Mouse (Mus musculus) kidney, embryonic 15.5 days (tissue): ENCODE data around the gene Cxadr. TPM values are rescaled to one million over a fixed set of nuclear protein-coding genes. Genes with fewer than 3 reads are reported as not detected.

Source experiments
- ATAC-seq: fragments of 200-750 bp; cut with Nextera tagmentation; replicated peaks from 2 replicates; pipeline ENCODE4 v1.8.0; 2017; ENCODE audit warnings: moderate TSS enrichment; ENCODE audit not compliant: low FRiP score
- H3K27ac ChIP-seq: fragments of 300-500 bp; sonication (generic); 2 replicates; pipeline ENCODE4 v1.5.1; 2015; ENCODE audit warnings: mild to moderate bottlenecking, inconsistent platforms
- H3K27me3 ChIP-seq: fragments of 300-500 bp; sonication (generic); 2 replicates; pipeline ENCODE4 v1.6.1; 2015; ENCODE audit warnings: inconsistent platforms
- H3K36me3 ChIP-seq: fragments of 300-500 bp; sonication (generic); 2 replicates; pipeline ENCODE4 v1.6.1; 2015; ENCODE audit warnings: inconsistent platforms
- H3K4me1 ChIP-seq: fragments of 300-500 bp; sonication (generic); 2 replicates; pipeline ENCODE4 v1.6.1; 2015; ENCODE audit warnings: inconsistent platforms
- H3K4me2 ChIP-seq: fragments of 300-500 bp; sonication (generic); 2 replicates; pipeline ENCODE4 v1.6.1; 2015; ENCODE audit warnings: moderate library complexity, mild to moderate bottlenecking, inconsistent platforms
- H3K4me3 ChIP-seq: fragments of 300-500 bp; sonication (generic); replicated peaks from 2 replicates; pipeline ENCODE4 v1.5.1; 2015; ENCODE audit warnings: mild to moderate bottlenecking, inconsistent platforms
- H3K9ac ChIP-seq: fragments of 300-500 bp; sonication (generic); 2 replicates; pipeline ENCODE4 v1.6.1; 2015; ENCODE audit warnings: mild to moderate bottlenecking, inconsistent platforms
- H3K9me3 ChIP-seq: fragments of 300-500 bp; sonication (generic); replicated peaks from 2 replicates; pipeline ENCODE4 v1.6.1; 2016; ENCODE audit warnings: inconsistent platforms
- WGBS: fragments of 180-500 bp; shearing (Covaris S2); methylation state at CpG from one replicate; pipeline ENCODE4 v1.1.7; 2015; ENCODE audit warnings: mixed read lengths; 5-methylcytosine and 5-hydroxymethylcytosine counted together
- polyA plus RNA-seq: library from polyadenylated mRNA; unstranded; fragments of >200 nt; fragmentation: Nextera tagmentation; extraction: Ambion mirVana; gene quantifications from 2 replicates; pipeline ENCODE4 v1.2.1, GENCODE M21; 2015

Cxadr gene
- polyA plus RNA-seq, 1 experiment from 2014 or later, result 32.0 TPM

DNA sequence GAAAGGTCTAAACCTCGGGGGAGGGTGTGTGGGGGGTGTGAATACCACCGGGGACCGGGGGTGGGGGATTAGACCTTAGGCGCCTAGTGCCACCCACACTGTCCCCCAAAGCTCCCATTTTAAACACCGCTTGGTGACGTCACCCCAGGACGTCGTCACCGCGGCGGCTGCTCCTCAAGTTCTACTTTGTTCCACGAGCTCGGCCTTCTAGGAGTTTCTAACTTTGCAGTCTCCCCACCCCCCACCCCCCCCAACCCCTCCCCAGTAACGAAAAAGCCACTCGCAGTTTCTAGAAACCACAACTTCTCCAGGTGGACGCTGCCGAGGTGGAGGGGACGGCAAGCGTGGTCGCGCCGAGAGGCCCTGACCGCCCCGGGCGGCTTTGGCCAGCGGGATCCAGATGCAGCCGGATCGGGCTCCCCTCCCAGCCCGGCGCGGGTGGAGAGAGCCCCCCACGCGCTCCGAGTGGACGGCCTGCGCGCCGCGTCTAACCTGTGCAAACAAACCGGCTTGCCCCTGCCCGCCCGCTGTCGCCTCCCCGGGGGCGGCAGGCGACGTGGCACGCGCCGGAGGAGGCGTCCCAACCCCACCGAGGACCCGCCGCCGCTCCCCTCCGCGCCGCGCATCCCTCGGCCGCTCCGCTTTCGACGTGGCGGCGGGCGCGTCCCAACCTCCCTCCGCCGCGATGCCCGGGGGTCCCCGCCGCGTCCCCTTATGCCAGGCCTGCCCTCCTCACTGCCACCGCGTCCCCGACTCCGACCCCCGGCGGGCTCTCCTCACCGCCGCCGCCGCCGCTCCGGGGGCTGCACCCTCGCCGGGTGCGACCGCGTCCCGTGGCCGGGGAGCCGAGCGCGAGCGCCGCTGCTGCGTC is 74.8 kb downstream of the Cxadr start:
- Histone ChIP-seq H3K9ac (peak overlapping the region; percentile 93), H3K4me3 (peak overlapping the region; percentile 94), H3K36me3 (peaks cover 16% of the 10 kb centered on the region), H3K4me2 (peak overlapping the region; percentile 87), H3K27ac (peak overlapping the region; percentile 85), H3K4me1 (peaks cover 17% of the 10 kb centered on the region), H3K9me3 (no peaks in the 10 kb centered on the region), H3K27me3 (no peaks in the 10 kb centered on the region)
- peak; percentile 76 for ATAC-seq
- under 1% methylated on average over 94 of the region's 100 CpGs for WGBS

DNA sequence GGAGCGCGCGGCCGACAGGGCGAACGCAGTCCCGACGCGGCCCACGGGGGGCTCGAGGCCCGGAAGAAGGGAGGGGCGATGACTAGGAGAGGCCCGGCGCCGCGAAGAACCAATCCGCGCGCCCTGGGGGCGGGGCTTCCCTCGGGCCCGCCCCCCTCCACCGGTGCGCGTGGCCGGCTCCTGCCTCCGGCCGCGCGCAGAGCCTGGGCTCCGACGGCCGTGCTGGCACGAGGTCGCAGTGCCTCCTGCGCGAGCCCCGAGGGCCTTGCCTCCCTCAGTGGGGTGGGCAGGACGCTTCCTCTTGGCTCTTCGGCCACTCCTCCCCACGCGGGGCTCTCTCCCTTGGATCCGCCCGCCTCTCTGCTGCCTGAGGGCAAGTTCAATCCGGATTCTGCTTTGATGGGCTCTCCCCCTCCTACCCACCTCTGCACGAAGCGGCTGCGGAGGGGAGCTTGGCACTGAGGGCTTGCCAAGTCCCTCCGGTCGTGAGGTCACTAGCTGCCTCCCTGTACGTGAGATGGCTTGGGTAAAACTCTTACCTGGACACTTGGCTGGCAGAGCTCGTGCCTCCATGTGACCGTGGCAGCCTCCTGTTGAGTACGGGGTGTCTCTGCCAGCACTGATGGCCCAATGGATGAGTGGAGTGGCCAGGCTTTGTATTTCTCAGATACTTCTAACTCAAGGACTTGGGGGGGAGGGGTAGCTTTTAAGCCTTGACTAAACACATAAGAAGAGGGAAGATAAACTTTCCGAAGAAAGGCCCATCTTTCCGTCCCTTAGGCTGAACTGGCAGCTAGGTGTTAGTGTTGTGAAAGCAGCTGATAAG is 75.7 kb downstream of the Cxadr start, which contains the start of gene Btg3:
Gene Btg3 (minus strand): TSS at position 448 of the 826 bp plus-strand sequence.
- peak within 1 kb of the TSS; percentile 94 for H3K4me3 ChIP-seq
- H3K4me1 ChIP-seq, result peaks cover 17% of the 10 kb centered on the region
- H3K27me3 ChIP-seq, result no peaks in the 10 kb centered on the region
- peaks cover 11% of the 10 kb centered on the region; the same call in 1 of the 2 replicates for H3K36me3 ChIP-seq
- WGBS, result 2% methylated on average over 57 of the region's 57 CpGs
- H3K27ac ChIP-seq, result peak within 1 kb of the TSS; percentile 85
- peak; percentile 98 for ATAC-seq
- H3K9ac ChIP-seq, result peak within 1 kb of the TSS; percentile 93
- peak within 1 kb of the TSS; percentile 87 for H3K4me2 ChIP-seq
- no peaks in the 10 kb centered on the region for H3K9me3 ChIP-seq

DNA sequence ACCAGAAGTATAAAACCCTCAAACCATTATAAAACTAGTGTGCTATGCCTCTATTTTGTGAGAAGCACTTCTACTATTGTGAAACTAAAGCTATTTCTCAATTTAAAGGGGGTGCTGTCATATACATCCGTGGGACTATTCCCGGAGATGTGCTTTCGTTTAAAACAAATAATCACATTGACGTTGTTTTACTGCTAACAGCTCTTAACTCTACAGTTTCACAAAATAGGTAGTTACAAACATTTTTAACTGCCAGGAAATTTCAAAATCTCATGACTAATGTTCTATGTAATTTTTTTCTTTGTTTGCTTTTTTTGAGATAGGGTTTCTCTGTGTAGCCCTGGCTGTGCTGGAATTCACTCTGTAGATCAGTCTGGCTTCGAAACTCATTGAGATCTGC is 77.2 kb downstream of the Cxadr start:
- H3K27ac ChIP-seq, result no peak overlapping the region
- WGBS, result 83% methylated on average over 5 of the region's 5 CpGs
- no peak for ATAC-seq

DNA sequence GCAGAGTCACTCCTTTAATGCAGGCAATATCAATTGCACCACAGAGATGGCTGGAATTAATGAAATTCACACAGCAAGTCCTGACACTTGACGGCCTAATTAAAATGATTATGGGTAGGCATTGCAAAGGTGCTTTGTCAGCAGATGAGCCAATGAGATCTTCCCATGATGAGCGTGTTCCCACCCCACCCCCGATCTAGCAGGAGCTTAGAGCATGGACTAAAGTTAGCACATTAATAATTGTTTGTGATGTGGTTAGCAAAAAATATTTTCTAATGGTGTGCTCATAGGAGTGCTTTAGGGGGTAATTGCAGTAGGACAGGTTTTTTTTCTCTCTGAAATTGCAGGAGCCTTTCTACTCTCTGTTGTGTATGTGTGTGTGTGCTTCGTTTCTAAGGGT is 87.8 kb downstream of the Cxadr start:
- ATAC-seq, result no peak
- 75% methylated on average over 4 of the region's 4 CpGs for WGBS
- no peak overlapping the region for H3K4me2 ChIP-seq

More for the DNA sequence above, 77.2 kb downstream of the Cxadr start:
- no peak overlapping the region for H3K9ac ChIP-seq
- no peaks in the 10 kb centered on the region for H3K9me3 ChIP-seq
- H3K4me3 ChIP-seq, result no peak overlapping the region
- H3K27me3 ChIP-seq, result no peaks in the 10 kb centered on the region
- peaks cover 17% of the 10 kb centered on the region for H3K4me1 ChIP-seq
- no peak overlapping the region for H3K4me2 ChIP-seq
- H3K36me3 ChIP-seq, result no peaks in the 10 kb centered on the region

DNA sequence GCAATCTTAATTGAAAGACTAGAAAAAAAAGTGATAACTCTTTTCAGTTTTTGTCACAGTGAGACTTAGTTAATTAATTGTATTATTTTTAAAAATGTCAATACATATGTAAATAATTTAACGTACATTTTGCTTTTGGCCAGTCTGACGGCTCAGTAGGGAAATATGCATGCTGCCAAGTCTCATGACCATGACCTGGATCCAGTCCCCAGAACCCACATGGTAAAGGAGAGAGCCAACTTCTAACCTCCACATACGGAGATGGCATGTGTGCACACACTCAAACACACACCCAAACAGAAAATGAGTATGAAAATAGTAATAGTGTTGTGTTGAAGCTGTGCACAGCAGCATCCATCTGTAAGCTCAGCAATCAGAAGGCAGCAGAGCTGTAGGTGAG is 88.7 kb downstream of the Cxadr start:
- H3K4me3 ChIP-seq, result no peak overlapping the region
- H3K4me2 ChIP-seq, result no peak overlapping the region
- no peak overlapping the region for H3K27ac ChIP-seq
- H3K9me3 ChIP-seq, result no peaks in the 10 kb centered on the region
- no peak for ATAC-seq
- no peaks in the 10 kb centered on the region for H3K36me3 ChIP-seq
- no peaks in the 10 kb centered on the region for H3K27me3 ChIP-seq
- H3K4me1 ChIP-seq, result no peaks in the 10 kb centered on the region
- 84% methylated on average over 3 of the region's 3 CpGs for WGBS
- H3K9ac ChIP-seq, result no peak overlapping the region

More for the DNA sequence above, 87.8 kb downstream of the Cxadr start:
- no peaks in the 10 kb centered on the region for H3K4me1 ChIP-seq
- no peaks in the 10 kb centered on the region for H3K9me3 ChIP-seq
- H3K27me3 ChIP-seq, result no peaks in the 10 kb centered on the region
- no peak overlapping the region for H3K9ac ChIP-seq
- no peak overlapping the region for H3K27ac ChIP-seq
- no peaks in the 10 kb centered on the region for H3K36me3 ChIP-seq
- H3K4me3 ChIP-seq, result no peak overlapping the region

DNA sequence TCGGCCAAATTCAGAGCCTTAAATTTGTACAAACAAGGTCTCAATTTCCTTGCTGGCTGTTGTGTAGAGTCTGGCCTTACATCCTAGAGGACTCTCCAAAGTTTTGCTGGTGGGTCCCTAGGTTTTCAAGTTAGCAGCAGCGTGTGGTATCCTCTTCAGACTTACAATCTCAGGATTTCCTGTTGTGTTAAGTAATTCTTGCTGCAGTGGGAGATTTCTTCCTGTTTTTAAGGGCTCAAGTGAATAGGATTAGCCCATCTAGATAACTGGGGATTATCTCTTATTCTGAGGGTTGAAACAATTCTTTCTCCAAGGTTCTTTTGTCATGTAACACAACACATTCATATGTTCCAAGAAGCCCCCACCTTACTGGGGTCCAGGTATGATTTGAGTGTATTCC is 90.1 kb downstream of the Cxadr start:
- Histone ChIP-seq H3K9ac (no peak overlapping the region), H3K4me2 (no peak overlapping the region), H3K27me3 (no peaks in the 10 kb centered on the region), H3K27ac (no peak overlapping the region), H3K4me1 (no peaks in the 10 kb centered on the region), H3K4me3 (no peak overlapping the region), H3K36me3 (no peaks in the 10 kb centered on the region), H3K9me3 (no peaks in the 10 kb centered on the region)
- no peak for ATAC-seq
- 67% methylated on average over 2 of the region's 2 CpGs for WGBS

DNA sequence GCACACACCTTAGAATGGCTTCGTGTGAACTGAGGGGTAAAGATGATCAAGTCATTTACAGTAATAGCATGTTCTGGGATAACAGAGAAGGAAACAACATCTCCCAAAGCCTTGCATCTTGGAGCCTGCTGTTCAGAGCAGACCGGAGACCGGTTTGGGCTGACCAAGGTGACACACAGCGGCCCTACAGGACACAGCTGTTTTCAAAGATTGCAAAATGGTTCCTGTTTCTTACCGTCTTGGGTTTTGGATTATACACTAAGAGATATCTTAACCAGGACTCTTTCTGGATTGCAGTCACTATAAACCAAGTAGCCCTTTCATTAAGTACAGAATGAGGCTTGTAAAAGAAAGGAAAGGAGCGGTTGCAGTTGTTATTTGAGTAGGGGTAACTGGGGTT is 97.4 kb downstream of the Cxadr start:
- H3K36me3 ChIP-seq, result no peaks in the 10 kb centered on the region
- H3K4me3 ChIP-seq, result no peak overlapping the region
- H3K4me2 ChIP-seq, result no peak overlapping the region
- no peak for ATAC-seq
- H3K9ac ChIP-seq, result no peak overlapping the region
- WGBS, result 86% methylated on average over 6 of the region's 6 CpGs
- no peaks in the 10 kb centered on the region for H3K27me3 ChIP-seq
- no peaks in the 10 kb centered on the region for H3K9me3 ChIP-seq
- H3K4me1 ChIP-seq, result no peaks in the 10 kb centered on the region
- no peak overlapping the region for H3K27ac ChIP-seq

DNA sequence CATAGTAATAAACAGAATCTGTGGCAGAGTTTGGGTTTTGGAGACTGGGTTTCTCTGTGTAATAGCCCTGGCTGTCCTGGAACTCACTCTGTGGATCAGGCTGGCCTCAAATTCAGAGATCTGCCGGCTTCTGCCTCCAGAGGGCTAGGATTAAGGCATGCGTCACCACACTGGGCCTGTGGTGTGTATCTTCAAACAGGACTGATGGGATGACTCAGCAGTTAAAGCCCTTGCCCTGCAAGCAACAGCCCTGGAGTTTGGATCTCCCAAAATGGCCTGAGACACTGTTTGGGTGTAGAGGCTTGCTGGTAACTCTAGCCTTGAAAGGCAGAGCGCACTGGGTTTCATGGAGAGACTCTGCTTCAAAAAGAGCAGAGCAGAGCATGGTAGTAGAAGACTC is 98.1 kb downstream of the Cxadr start:
- Histone ChIP-seq H3K4me1 (no peaks in the 10 kb centered on the region), H3K9ac (no peak overlapping the region), H3K36me3 (no peaks in the 10 kb centered on the region), H3K9me3 (no peaks in the 10 kb centered on the region), H3K27me3 (no peaks in the 10 kb centered on the region), H3K4me3 (no peak overlapping the region), H3K4me2 (no peak overlapping the region), H3K27ac (no peak overlapping the region)
- ATAC-seq, result no peak
- WGBS, result 88% methylated on average over 3 of the region's 3 CpGs

DNA sequence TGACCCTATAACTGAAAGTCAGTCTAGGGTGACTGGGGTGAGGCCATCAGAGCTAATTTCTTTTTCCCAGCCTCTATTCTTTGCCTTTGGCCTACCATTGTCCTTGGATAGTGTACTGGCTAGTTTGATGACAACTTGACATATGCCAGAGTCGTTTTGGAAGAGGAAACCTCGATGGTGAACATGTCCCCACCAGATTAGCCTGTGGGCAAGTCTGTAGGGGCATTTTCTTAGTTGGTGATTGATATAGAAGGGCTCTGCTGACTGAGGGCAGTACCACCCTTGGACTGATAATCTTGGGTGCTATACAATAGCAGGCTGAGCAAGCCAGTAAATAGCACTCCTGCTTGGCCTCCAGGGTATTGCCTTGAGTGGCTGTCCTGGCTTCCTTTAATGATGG is 101.0 kb downstream of the Cxadr start:
- no peak for ATAC-seq
- 62% methylated on average over 2 of the region's 2 CpGs for WGBS
- Histone ChIP-seq H3K9me3 (no peaks in the 10 kb centered on the region), H3K9ac (no peak overlapping the region), H3K4me1 (no peaks in the 10 kb centered on the region), H3K27me3 (no peaks in the 10 kb centered on the region), H3K4me3 (no peak overlapping the region), H3K4me2 (no peak overlapping the region), H3K36me3 (no peaks in the 10 kb centered on the region), H3K27ac (no peak overlapping the region)

DNA sequence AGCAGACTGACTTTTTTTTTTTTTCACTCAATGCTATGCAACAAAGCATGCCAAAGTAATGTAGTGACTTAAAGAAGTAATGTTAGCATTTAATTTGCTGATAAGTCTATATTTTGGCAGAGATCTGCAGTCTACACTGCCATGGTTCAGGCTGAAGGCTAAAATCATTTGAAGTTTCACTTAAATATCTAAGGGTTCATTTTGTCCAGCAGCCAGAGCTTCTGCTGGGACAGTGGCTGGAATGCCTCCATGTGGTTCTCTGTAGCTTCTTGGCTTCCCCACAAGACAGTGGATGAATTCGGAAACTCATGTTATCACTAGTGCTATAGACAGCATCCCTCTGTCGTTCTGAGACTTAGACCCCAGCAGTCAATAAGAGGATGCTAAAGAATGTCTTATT is 105.4 kb downstream of the Cxadr start:
- Histone ChIP-seq H3K9ac (no peak overlapping the region), H3K36me3 (no peaks in the 10 kb centered on the region), H3K27me3 (no peaks in the 10 kb centered on the region), H3K4me3 (no peak overlapping the region), H3K9me3 (no peaks in the 10 kb centered on the region), H3K4me2 (no peak overlapping the region), H3K27ac (no peak overlapping the region), H3K4me1 (no peaks in the 10 kb centered on the region)
- no peak for ATAC-seq
- 72% methylated on average over 2 of the region's 2 CpGs for WGBS

DNA sequence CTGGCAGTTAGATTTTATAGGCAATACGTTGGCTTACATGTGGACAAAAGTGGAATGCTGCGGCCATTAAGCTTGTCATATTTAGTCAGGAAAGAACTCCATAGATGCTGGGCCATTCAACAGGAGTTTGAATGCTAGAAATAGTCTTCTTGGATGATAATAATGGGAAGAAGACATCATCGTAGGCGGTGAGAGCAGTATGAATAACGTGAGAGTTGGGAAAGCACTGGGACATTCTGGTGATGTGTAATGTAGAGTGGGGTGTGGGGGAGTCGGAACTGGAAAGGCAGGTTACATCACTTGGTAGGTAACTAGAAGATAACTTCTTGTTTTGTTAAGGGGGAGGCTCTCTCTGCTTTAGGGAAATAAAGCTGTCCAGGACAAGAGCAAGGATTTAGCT is 106.6 kb downstream of the Cxadr start:
- Histone ChIP-seq H3K9ac (no peak overlapping the region), H3K27ac (no peak overlapping the region), H3K36me3 (no peaks in the 10 kb centered on the region), H3K9me3 (no peaks in the 10 kb centered on the region), H3K4me1 (peaks cover 5% of the 10 kb centered on the region; the same call in 1 of the 2 replicates), H3K4me2 (no peak overlapping the region), H3K4me3 (no peak overlapping the region), H3K27me3 (no peaks in the 10 kb centered on the region)
- 89% methylated on average over 6 of the region's 6 CpGs for WGBS
- ATAC-seq, result no peak
